Mouse (Mus musculus): ENCODE data around the gene Meis2.

Meis2 gene

GRCm38 (mm10) chr2:115938926-115939563 lies 126.6 kb downstream of the Meis2 start:
- 55% methylated on average over 8 of the region's 8 CpGs for WGBS

- 81% methylated on average over 3 of the region's 3 CpGs for WGBS
These were observed 127.3 kb downstream of the Meis2 start for GRCm38 (mm10) chr2:115938296-115938695.

DNA sequence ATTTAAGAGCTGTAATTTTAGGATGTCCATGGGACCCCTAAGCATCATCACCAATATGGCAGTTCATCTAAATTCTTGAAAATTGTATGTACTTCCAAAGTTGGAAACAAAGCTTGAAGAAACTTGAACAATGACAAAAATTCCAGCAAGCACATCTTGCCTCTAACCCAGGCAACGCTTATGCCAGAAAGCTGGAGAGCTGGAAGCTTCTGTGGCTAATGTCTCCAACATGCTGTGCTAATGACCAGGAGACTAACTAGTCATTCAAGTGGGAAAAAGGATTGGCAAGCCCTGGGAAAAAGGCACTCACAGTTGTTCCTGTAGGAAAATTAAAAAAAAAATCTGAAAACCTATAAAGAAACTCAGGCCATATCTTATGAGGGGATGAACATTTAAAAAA lies 127.7 kb downstream of the Meis2 start:
- WGBS: 86% methylated on average over 1 of the region's 1 CpGs

GRCm38 (mm10) chr2:115936786-115937185 lies 128.9 kb downstream of the Meis2 start:
- 83% methylated on average over 9 of the region's 9 CpGs for WGBS

- 81% methylated on average over 2 of the region's 2 CpGs for WGBS
These were observed 131.3 kb downstream of the Meis2 start for GRCm38 (mm10) chr2:115934299-115934698.

- 76% methylated on average over 2 of the region's 2 CpGs for WGBS
These were observed 132.4 kb downstream of the Meis2 start for GRCm38 (mm10) chr2:115933259-115933658.

- WGBS: 93% methylated on average over 3 of the region's 3 CpGs
These were observed 139.9 kb downstream of the Meis2 start for GRCm38 (mm10) chr2:115925744-115926143.

DNA sequence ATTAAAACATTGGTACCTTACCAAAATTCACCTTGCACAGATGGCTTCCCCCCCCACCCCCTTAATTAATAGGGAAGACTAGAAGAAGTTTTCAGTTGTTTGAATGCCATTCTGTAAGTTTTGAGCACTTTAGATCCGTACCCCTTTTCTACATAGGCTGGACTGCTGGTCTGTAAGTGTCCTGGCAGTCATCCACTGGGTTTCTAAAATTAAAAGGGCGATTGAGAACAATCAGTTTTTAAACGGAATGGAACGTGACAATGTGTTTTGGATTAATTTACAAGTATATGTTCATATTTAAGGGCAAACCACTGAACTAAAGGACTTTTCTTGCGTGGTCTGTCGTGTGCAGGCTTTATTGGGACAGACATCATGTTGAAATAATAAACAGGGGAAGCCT lies 141.2 kb downstream of the Meis2 start:
- WGBS: 60% methylated on average over 6 of the region's 6 CpGs

DNA sequence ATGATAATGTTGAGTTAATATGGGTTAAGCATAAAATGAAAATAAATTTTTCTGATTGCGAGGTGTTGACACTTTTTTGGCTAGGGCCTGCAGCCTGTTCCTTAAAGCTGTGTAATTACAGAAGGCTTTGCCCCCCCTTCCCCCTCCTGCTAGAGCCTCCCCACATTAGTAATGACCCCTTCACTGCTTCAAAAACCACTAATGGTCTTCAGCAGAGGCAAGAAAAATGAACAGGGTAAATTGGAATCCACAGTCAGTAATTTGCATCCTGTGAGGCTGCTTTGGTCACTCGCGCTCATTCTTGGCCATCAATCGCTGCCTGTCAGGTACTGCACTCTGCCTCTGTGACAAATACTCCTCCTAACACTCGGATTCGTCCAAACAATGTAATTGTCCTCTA lies 142.4 kb downstream of the Meis2 start:
- 53% methylated on average over 6 of the region's 6 CpGs for WGBS

GRCm38 (mm10) chr2:115921687-115922086 lies 144.0 kb downstream of the Meis2 start:
- WGBS: 79% methylated on average over 9 of the region's 9 CpGs

GRCm38 (mm10) chr2:115920336-115920951 lies 145.2 kb downstream of the Meis2 start:
- 78% methylated on average over 5 of the region's 5 CpGs for WGBS

GRCm38 (mm10) chr2:115919141-115920071 lies 146.2 kb downstream of the Meis2 start:
- 79% methylated on average over 14 of the region's 14 CpGs for WGBS

DNA sequence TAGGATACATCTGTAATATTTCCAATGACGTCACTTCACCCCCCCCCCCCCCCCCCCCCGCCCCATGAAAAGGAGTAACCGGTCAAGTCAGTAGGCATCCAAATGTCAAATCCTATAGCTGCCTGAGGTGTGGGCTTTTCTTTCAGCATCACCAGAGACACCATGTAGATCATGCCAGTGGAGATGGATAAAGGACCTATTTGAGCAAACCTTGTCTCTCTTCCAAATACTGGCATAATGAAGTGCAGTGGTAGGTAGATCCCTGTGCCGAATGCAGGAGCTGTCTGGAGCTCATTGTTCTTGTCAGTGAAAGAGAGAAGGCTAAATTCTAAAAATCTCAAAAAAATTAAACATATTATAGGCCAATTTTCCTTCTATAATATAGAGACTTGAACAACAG lies 151.1 kb downstream of the Meis2 start:
- 28% methylated on average over 4 of the region's 4 CpGs for WGBS

GRCm38 (mm10) chr2:115912948-115913529 lies 152.6 kb downstream of the Meis2 start:
- 66% methylated on average over 7 of the region's 7 CpGs for WGBS

DNA sequence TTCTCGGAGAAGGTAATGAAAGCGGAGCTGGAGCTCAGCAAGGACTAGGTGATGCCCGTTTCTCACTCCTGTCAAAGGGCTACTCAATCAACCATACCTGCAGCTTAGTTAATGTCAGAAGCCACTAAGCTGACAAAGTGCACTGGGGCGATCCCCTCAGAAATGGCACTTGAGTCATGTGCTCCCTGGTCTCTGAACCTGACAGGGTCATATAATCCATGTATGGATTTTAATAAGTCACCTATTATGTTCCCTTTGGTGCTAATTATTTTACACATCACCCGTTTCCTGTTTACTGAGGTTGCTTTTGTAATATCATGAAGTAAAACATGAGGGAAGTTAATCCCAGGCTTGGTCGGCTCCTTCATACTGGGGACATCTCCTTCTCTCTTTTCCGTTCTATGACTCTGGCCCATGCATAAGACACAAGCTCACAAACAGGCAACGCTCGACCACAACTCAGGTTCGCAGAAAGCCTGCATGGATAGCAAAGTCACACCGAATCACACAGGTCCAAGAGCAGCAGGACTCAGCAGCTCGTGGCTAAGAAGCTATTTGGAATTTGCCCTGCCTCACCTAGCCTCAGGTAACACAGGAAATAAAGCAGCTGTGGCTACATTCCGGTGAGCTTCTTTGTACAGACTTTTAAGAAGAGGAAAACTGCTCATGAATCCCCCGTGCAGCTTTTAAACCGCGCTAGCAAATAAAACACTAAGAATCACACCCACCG lies 153.6 kb downstream of the Meis2 start:
- 88% methylated on average over 17 of the region's 17 CpGs for WGBS

- 75% methylated on average over 4 of the region's 4 CpGs for WGBS
These were observed 155.4 kb downstream of the Meis2 start for GRCm38 (mm10) chr2:115910217-115910616.

- 87% methylated on average over 6 of the region's 6 CpGs for WGBS
These were observed 164.6 kb downstream of the Meis2 start for GRCm38 (mm10) chr2:115901007-115901406.

DNA sequence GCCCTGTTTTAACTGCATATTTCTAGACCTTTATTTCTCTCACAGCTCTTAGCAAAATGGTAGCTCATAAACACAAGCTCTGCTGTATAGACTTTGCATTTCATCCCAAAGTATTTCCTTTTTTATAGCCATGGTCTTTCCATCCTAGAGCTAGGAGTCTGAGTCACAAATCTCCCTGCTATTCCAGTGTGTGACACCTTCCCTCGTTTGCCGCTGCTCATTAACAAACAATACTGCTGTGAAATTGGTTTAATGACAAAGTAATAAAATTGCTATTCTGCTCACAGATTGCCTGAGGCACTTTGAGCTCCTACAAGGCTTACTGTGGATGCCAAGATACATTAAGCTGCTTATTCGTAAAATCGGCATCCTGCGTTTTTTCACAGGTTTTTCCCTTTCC lies 168.1 kb downstream of the Meis2 start:
- 47% methylated on average over 5 of the region's 5 CpGs for WGBS

- 65% methylated on average over 2 of the region's 2 CpGs for WGBS
These were observed 168.6 kb downstream of the Meis2 start for GRCm38 (mm10) chr2:115897001-115897400.

DNA sequence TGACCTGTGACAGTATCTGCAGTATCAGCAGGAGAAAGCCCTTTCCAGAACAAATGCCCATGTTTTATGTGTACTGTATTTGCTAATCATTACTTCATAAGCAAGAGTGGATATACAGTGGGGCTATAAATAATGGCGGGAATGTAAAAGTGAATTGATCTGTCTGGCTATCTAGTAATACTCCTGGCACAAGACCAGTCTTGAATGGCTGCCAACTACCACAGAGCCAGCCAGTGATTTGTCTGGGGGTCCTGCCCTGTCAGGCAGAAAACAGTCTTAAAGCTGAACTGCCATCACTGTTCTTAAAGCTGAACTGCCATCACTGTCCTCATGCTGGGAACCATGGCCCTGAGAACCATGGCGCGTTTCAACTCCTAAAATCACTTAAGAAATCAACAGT lies 169.9 kb downstream of the Meis2 start:
- WGBS: 62% methylated on average over 3 of the region's 3 CpGs

- 39% methylated on average over 2 of the region's 2 CpGs for WGBS
These were observed 170.4 kb downstream of the Meis2 start for GRCm38 (mm10) chr2:115895256-115895655.

DNA sequence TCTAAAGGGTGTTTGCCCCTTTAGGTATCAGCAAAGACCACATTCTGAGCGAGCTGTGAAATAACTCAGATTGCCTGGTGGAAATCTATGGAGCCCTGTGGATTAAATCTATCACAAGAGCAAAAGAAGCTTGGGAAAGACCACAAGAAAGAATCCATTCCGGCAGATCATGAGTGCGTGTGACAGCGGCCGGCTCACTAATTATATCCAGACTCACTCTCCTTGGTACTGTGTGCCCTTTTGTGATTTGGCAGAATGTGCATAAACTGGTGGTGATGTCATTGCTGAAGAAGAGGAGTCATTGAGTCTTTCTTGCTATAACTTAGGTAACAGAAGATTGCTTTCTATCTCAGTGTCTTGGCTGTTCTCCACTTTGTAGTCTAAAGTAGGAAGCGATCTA lies 172.5 kb downstream of the Meis2 start:
- 71% methylated on average over 6 of the region's 6 CpGs for WGBS

Measured in cerebral cortex, adult 2 months (tissue).